Mouse (Mus musculus) CH12.LX (cell line): ENCODE measurements around the gene Psmd3. TPM values are rescaled to one million over a fixed set of nuclear protein-coding genes. Genes with fewer than 3 reads are reported as not detected.

ENCODE experiments used
- DNase-seq: peaks from one replicate; pipeline ENCODE4 v3.0.0-alpha.2; 2013; ENCODE audit errors: extremely low read depth
- H3K27ac ChIP-seq: 2 replicates; pipeline ENCODE4 v1.5.1; 2012; ENCODE audit warnings: low read depth, mild to moderate bottlenecking, control low read depth, moderate library complexity; ENCODE audit not compliant: insufficient read depth
- H3K27me3 ChIP-seq: replicated peaks from 2 replicates; pipeline ENCODE3; 2012; ENCODE audit warnings: inconsistent platforms
- H3K36me3 ChIP-seq, 2 experiments: replicated peaks in 1 of 2; 2 replicates each; pipeline versions ENCODE3 to v1.6.1; 2012; ENCODE audit warnings: inconsistent platforms in 1 of 2, low read length in 1 of 2, mild to moderate bottlenecking in 1 of 2, mixed read lengths in 1 of 2, moderate library complexity in 1 of 2; ENCODE audit not compliant: control insufficient read depth in 1 of 2, insufficient read depth in 1 of 2
- H3K4me1 ChIP-seq, 2 experiments: 2 replicates each; pipeline ENCODE4 v1.6.1; 2012; ENCODE audit warnings: inconsistent platforms in 1 of 2, moderate library complexity in 1 of 2; ENCODE audit not compliant: insufficient read depth in 2 of 2, control insufficient read depth in 1 of 2
- H3K4me2 ChIP-seq: 2 replicates; pipeline ENCODE4 v1.6.1; 2012; ENCODE audit warnings: low read depth, mild to moderate bottlenecking, control low read depth; ENCODE audit not compliant: poor library complexity, insufficient read depth, severe bottlenecking
- H3K4me3 ChIP-seq, 3 experiments: fragments of 150-350 bp in 1 of 3; sonication (generic) in 1 of 3; replicated peaks in 1 of 3; 2 replicates each; pipeline versions ENCODE3 to v1.5.1; 2011 to 2012; ENCODE audit warnings: low read depth in 2 of 3, low read length in 2 of 3, mild to moderate bottlenecking in 2 of 3, moderate library complexity in 2 of 3, control low read depth in 1 of 3, improper control_type of control experiment in 1 of 3, inconsistent platforms in 1 of 3, mixed read lengths in 1 of 3; ENCODE audit not compliant: poor library complexity in 1 of 3
- H3K79me2 ChIP-seq: replicated peaks from 2 replicates; pipeline ENCODE4 v1.6.1; 2012; ENCODE audit warnings: mild to moderate bottlenecking, moderate library complexity; ENCODE audit not compliant: control insufficient read depth, poor library complexity, insufficient read depth, severe bottlenecking; ENCODE audit errors: extremely low read depth
- H3K9ac ChIP-seq: 2 replicates; pipeline ENCODE4 v1.6.1; 2012; ENCODE audit warnings: low read depth, mild to moderate bottlenecking, control low read depth, moderate library complexity; ENCODE audit not compliant: insufficient read depth
- H3K9me3 ChIP-seq: replicated peaks from 2 replicates; pipeline ENCODE3; 2012; ENCODE audit warnings: low read length, inconsistent platforms, mixed read lengths
- BHLHE40 ChIP-seq: IDR thresholded peaks from 2 replicates; pipeline ENCODE4 v1.6.1; 2011; ENCODE audit warnings: mild to moderate bottlenecking, low read depth, low read length, improper control_type of control experiment
- CHD1 ChIP-seq: IDR thresholded peaks from 2 replicates; pipeline ENCODE4 v1.6.1; 2012; ENCODE audit warnings: low read depth, low read length, improper control_type of control experiment, inconsistent platforms
- CHD2 ChIP-seq: IDR thresholded peaks from 2 replicates; pipeline ENCODE4 v1.6.1; 2011; ENCODE audit warnings: low read length, improper control_type of control experiment
- CTCF ChIP-seq, 2 experiments: IDR thresholded peaks in 1 of 2; conservative IDR thresholded peaks in 1 of 2; 2 replicates each; pipeline ENCODE4 v1.5.1; 2011 to 2012; ENCODE audit warnings: low read depth in 2 of 2, low read length in 2 of 2, improper control_type of control experiment in 1 of 2, inconsistent platforms in 1 of 2, mild to moderate bottlenecking in 1 of 2, moderate library complexity in 1 of 2
- E2F4 ChIP-seq: IDR thresholded peaks from 2 replicates; pipeline ENCODE4 v1.6.1; 2011; ENCODE audit warnings: low read depth, low read length, improper control_type of control experiment; ENCODE audit not compliant: insufficient replicate concordance
- ELF1 ChIP-seq: IDR thresholded peaks from 2 replicates; pipeline ENCODE4 v1.6.1; 2014; ENCODE audit warnings: low read depth, mild to moderate bottlenecking, inconsistent platforms, low read length, improper control_type of control experiment
- EP300 ChIP-seq: IDR thresholded peaks from 2 replicates; pipeline ENCODE4 v1.6.1; 2011; ENCODE audit warnings: low read length, improper control_type of control experiment
- ETS1 ChIP-seq: conservative IDR thresholded peaks from 2 replicates; pipeline ENCODE4 v1.6.1; 2012; ENCODE audit warnings: low read depth, mild to moderate bottlenecking, inconsistent platforms, low read length, improper control_type of control experiment, moderate library complexity
- GABPA ChIP-seq: IDR thresholded peaks from 2 replicates; pipeline ENCODE4 v1.6.1; 2012; ENCODE audit warnings: low read depth, low read length, improper control_type of control experiment, inconsistent platforms; ENCODE audit not compliant: insufficient replicate concordance
- HCFC1 ChIP-seq: IDR thresholded peaks from 2 replicates; pipeline ENCODE4 v1.6.1; 2012; ENCODE audit warnings: low read depth, mild to moderate bottlenecking, inconsistent platforms, low read length, improper control_type of control experiment
- IRF4 ChIP-seq: IDR thresholded peaks from 2 replicates; pipeline ENCODE4 v1.6.1; 2014; ENCODE audit warnings: low read depth, mild to moderate bottlenecking, inconsistent platforms, low read length, improper control_type of control experiment
- JUN ChIP-seq: IDR thresholded peaks from 2 replicates; pipeline ENCODE4 v1.6.1; 2011; ENCODE audit warnings: low read depth, mild to moderate bottlenecking, low read length, improper control_type of control experiment, moderate library complexity; ENCODE audit not compliant: insufficient read depth
- JUND ChIP-seq: conservative IDR thresholded peaks from 2 replicates; pipeline ENCODE4 v1.6.1; 2011; ENCODE audit warnings: low read depth, low read length, improper control_type of control experiment
- KAT2A ChIP-seq: IDR thresholded peaks from 2 replicates; pipeline ENCODE4 v1.6.1; 2012; ENCODE audit warnings: low read length, improper control_type of control experiment, inconsistent platforms; ENCODE audit not compliant: insufficient replicate concordance
- MAFK ChIP-seq: IDR thresholded peaks from 2 replicates; pipeline ENCODE4 v1.6.1; 2011; ENCODE audit warnings: low read length, improper control_type of control experiment; ENCODE audit not compliant: insufficient replicate concordance
- MAX ChIP-seq: IDR thresholded peaks from 2 replicates; pipeline ENCODE4 v1.6.1; 2011; ENCODE audit warnings: low read length, improper control_type of control experiment
- MAZ ChIP-seq: IDR thresholded peaks from 2 replicates; pipeline ENCODE4 v1.6.1; 2012; ENCODE audit warnings: low read depth, mild to moderate bottlenecking, inconsistent platforms, low read length, improper control_type of control experiment, moderate library complexity
- MEF2A ChIP-seq: IDR thresholded peaks from 2 replicates; pipeline ENCODE4 v1.6.1; 2014; ENCODE audit warnings: low read depth, mild to moderate bottlenecking, inconsistent platforms, low read length, improper control_type of control experiment, borderline replicate concordance
- MXI1 ChIP-seq: IDR thresholded peaks from 2 replicates; pipeline ENCODE4 v1.6.1; 2011; ENCODE audit warnings: mild to moderate bottlenecking, low read depth, low read length, improper control_type of control experiment
- MYC ChIP-seq: IDR thresholded peaks from 2 replicates; pipeline ENCODE4 v1.6.1; 2011; ENCODE audit warnings: low read depth, mild to moderate bottlenecking, improper control_type of control experiment, low read length
- NELFE ChIP-seq: IDR thresholded peaks from 2 replicates; pipeline ENCODE4 v1.6.1; 2011; ENCODE audit warnings: low read depth, low read length, improper control_type of control experiment
- NRF1 ChIP-seq: IDR thresholded peaks from 2 replicates; pipeline ENCODE4 v1.6.1; 2014; ENCODE audit warnings: low read depth, mild to moderate bottlenecking, inconsistent platforms, low read length, improper control_type of control experiment, moderate library complexity
- PAX5 ChIP-seq: IDR thresholded peaks from 2 replicates; pipeline ENCODE4 v1.6.1; 2012; ENCODE audit warnings: low read length, inconsistent platforms, mixed read lengths
- POLR2A ChIP-seq: IDR thresholded peaks from 2 replicates; pipeline ENCODE4 v1.6.1; 2011; ENCODE audit warnings: low read depth, mild to moderate bottlenecking, improper control_type of control experiment, low read length
- POLR2AphosphoS2 ChIP-seq: IDR thresholded peaks from 2 replicates; pipeline ENCODE4 v1.6.1; 2011; ENCODE audit warnings: low read depth, low read length, improper control_type of control experiment
- RAD21 ChIP-seq: IDR thresholded peaks from 2 replicates; pipeline ENCODE4 v1.6.1; 2011; ENCODE audit warnings: low read depth, mild to moderate bottlenecking, low read length, improper control_type of control experiment, moderate library complexity
- RCOR1 ChIP-seq: conservative IDR thresholded peaks from 2 replicates; pipeline ENCODE4 v1.6.1; 2012; ENCODE audit warnings: low read depth, mild to moderate bottlenecking, inconsistent platforms, low read length, improper control_type of control experiment
- SIN3A ChIP-seq: IDR thresholded peaks from 2 replicates; pipeline ENCODE4 v1.6.1; 2012; ENCODE audit warnings: low read length, improper control_type of control experiment, inconsistent platforms
- SMC3 ChIP-seq: IDR thresholded peaks from 2 replicates; pipeline ENCODE4 v1.6.1; 2011; ENCODE audit warnings: low read depth, low read length, improper control_type of control experiment
- TBP ChIP-seq: conservative IDR thresholded peaks from 2 replicates; pipeline ENCODE4 v1.6.1; 2011; ENCODE audit warnings: low read depth, low read length, improper control_type of control experiment
- TCF12 ChIP-seq: IDR thresholded peaks from 2 replicates; pipeline ENCODE4 v1.6.1; 2014; ENCODE audit warnings: low read depth, mild to moderate bottlenecking, inconsistent platforms, low read length, improper control_type of control experiment
- UBTF ChIP-seq: IDR thresholded peaks from 2 replicates; pipeline ENCODE4 v1.6.1; 2012; ENCODE audit warnings: low read depth, mild to moderate bottlenecking, inconsistent platforms, low read length, improper control_type of control experiment, moderate library complexity
- USF1 ChIP-seq: IDR thresholded peaks from 2 replicates; pipeline ENCODE4 v1.6.1; 2014; ENCODE audit warnings: low read depth, mild to moderate bottlenecking, inconsistent platforms, low read length, improper control_type of control experiment
- USF2 ChIP-seq: conservative IDR thresholded peaks from 2 replicates; pipeline ENCODE4 v1.6.1; 2011; ENCODE audit warnings: low read depth, low read length, improper control_type of control experiment
- ZC3H11A ChIP-seq: IDR thresholded peaks from 2 replicates; pipeline ENCODE4 v1.6.1; 2012; ENCODE audit warnings: low read depth, mild to moderate bottlenecking, inconsistent platforms, low read length, improper control_type of control experiment
- ZKSCAN1 ChIP-seq: IDR thresholded peaks from 2 replicates; pipeline ENCODE4 v1.6.1; 2012; ENCODE audit warnings: low read depth, inconsistent platforms, low read length, improper control_type of control experiment, borderline replicate concordance
- ZMIZ1 ChIP-seq: IDR thresholded peaks from 2 replicates; pipeline ENCODE4 v1.6.1; 2012; ENCODE audit warnings: low read depth, mild to moderate bottlenecking, inconsistent platforms, low read length, improper control_type of control experiment
- ZNF384 ChIP-seq: IDR thresholded peaks from 2 replicates; pipeline ENCODE4 v1.6.1; 2012; ENCODE audit warnings: low read depth, low read length, improper control_type of control experiment, inconsistent platforms
- dilution Hi-C: fragments of 300-500 bp; cut with MboI; formaldehyde crosslinking; loops from 2 replicates; pipeline ENCODE4 v1.14.3; 2020; ENCODE audit warnings: low sequenced_read_pairs; ENCODE audit not compliant: extremely low pct_unique_long_range_greater_than_20kb, extremely low pct_ligation_motif_present
- in situ Hi-C: fragments of 300-500 bp; cut with MboI; formaldehyde crosslinking; loops from 3 replicates; pipeline ENCODE4 v1.14.3; 2019; ENCODE audit warnings: low sequenced_read_pairs, low pct_ligation_motif_present, low pct_unique_long_range_greater_than_20kb, mixed read lengths
- polyA plus RNA-seq: library from polyadenylated mRNA; unstranded; fragments of >175 nt; gene quantifications from 2 replicates; pipeline ENCODE4 v1.2.1, GENCODE M21; 2012; ENCODE audit warnings: low read depth; ENCODE audit not compliant: insufficient read length
- total RNA-seq, 2 experiments: library from RNA; depleted of rRNA; stranded (reverse); fragments of 300-350 nt in 1 of 2; fragments of >200 nt in 1 of 2; gene quantifications; 2 replicates each; pipeline ENCODE4 v1.2.3; 2012 to 2014

Gene Psmd3
- total and polyA plus RNA-seq, 3 experiments = 166 to 354 (median 291) TPM

GRCm38 (mm10) chr11:98740393-98741050, 58.2 kb downstream of the Psmd3 start, which contains the start of gene Thra:
Gene Thra (plus strand): TSS chr11:98740638.
- in situ Hi-C loops (no loop called here), dilution Hi-C loops (no loop called here)
- no peaks in the 10 kb centered on the region for H3K79me2 ChIP-seq
- TF ChIP-seq TBP = no peak
- no peak for TF ChIP-seq CHD2
- TF ChIP-seq MYC = no peak
- TF ChIP-seq ZMIZ1 = no peak
- TF ChIP-seq GABPA = no peak
- TF ChIP-seq RCOR1 = 0 out of 2 replicates have a peak, but pooled peaks have one; percentile 32
- no peak for TF ChIP-seq IRF4
- no peak for TF ChIP-seq EP300
- no peak for TF ChIP-seq MAFK
- no peak for TF ChIP-seq JUN
- TF ChIP-seq CTCF (conservative IDR thresholded peaks at IDR 0.05 in 1 of 2, IDR thresholded peaks at IDR 0.05 in 1 of 2; ENCODE audit: low read depth in 2 of 2, low read length in 2 of 2) = no peak
- TF ChIP-seq HCFC1 = no peak
- no peak for TF ChIP-seq POLR2A
- no peak for TF ChIP-seq ZNF384
- no peak for TF ChIP-seq SMC3
- no peak for TF ChIP-seq ELF1
- no peak for TF ChIP-seq SIN3A
- TF ChIP-seq POLR2AphosphoS2 = no peak
- TF ChIP-seq PAX5 = no peak
- TF ChIP-seq JUND = no peak
- no peak for TF ChIP-seq MEF2A
- TF ChIP-seq KAT2A = no peak
- TF ChIP-seq MXI1 = no peak
- TF ChIP-seq RAD21 = no peak
- no peak for TF ChIP-seq CHD1
- TF ChIP-seq ZKSCAN1 = no peak
- TF ChIP-seq NRF1 = peak; percentile 67
- 0 out of 2 replicates have a peak, but pooled peaks have one; percentile 15 for TF ChIP-seq UBTF
- TF ChIP-seq USF1 = no peak
- TF ChIP-seq ZC3H11A = no peak
- peak; percentile 93 for TF ChIP-seq BHLHE40
- no peak for TF ChIP-seq NELFE
- TF ChIP-seq E2F4 = no peak
- no peak; the same call in 1 of the 2 replicates for TF ChIP-seq MAZ
- TF ChIP-seq USF2 = no peak
- TF ChIP-seq ETS1 = no peak
- 0 out of 2 replicates have a peak, but pooled peaks have one; percentile 11 for TF ChIP-seq TCF12
- no peak for TF ChIP-seq MAX
- H3K4me2 ChIP-seq = peak within 1 kb of the TSS; percentile 99
- H3K27ac ChIP-seq = no peak within 1 kb of the TSS
- H3K36me3 ChIP-seq = no peaks in the 10 kb centered on the region
- no peak for DNase-seq
- H3K4me3 ChIP-seq = peak within 1 kb of the TSS; percentile 27 to 81 (median 62)
- peaks cover 70% of the 10 kb centered on the region for H3K27me3 ChIP-seq
- H3K4me1 ChIP-seq = peaks cover 6 to 8% of the 10 kb centered on the region in 2 experiments
- H3K9me3 ChIP-seq = no peaks in the 10 kb centered on the region
- peak within 1 kb of the TSS; percentile 88 for H3K9ac ChIP-seq
